Mouse (Mus musculus): Measurements from ENCODE around the gene Fbxo39.
"Not testable (repeated sequence)": the region's sequence is repeated elsewhere in the genome, so short reads cannot be mapped to it uniquely, and the experiment has no call there.

Fbxo39 gene

DNA sequence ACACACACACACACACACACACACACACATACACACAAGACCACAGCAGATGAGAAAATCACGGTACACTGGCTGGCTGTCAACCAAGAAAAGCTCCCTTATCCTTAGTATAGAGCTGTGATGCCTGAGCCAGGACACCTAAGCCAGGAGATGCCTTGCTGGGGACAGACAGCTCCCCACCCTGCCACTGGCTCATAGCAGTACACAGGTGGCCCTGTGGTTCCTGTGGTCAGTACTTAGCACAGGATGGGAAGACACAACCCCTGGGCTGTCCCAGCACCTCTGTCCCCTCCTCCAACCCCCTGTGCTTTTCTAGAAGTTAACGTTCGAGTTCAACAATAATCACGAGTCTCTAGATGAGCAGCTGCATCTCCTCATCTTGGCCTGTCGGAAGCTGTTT is 3.8 kb downstream of the Fbxo39 start:
- no peak for DNase-seq

DNA sequence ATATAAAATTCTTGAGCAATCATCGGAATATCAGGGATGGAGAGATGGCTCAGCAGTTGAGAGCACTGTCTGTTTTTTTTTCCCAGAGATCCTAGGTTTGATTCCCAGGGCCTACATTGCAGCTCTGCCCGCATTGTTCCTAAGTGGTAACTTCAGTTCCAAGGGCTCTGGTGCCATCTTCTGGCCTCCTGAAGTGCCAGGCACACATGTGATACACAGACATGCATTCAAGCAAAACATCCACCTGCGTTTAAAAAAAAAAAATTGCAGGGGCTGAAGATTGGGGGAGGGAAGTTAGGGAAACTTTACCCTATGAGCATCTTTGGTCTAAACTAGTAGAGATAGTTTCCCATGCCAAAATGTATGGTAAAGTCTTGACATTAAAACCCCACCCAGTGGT is 10.2 kb downstream of the Fbxo39 start:
- DNase-seq = no peak

DNA sequence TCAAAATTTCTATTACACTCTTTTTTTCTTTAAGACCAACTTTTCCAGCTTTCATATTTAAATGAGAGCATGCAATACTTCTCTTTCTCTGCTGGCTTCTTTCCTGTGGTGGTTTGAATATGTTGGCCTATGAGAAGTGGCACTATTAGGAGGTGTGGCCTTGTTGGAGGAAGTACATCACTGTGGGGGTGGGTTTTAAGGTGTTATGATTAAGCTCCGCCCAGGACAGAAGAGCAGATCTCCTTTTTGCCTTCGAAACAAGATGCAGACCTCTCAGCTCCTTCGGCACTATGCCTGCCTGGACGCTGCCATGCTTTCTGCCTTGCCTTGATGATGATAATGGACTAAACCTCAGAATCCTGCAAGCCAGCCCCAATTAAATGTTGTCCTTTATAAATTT is 11.5 kb downstream of the Fbxo39 start:
- no peak for DNase-seq

DNA sequence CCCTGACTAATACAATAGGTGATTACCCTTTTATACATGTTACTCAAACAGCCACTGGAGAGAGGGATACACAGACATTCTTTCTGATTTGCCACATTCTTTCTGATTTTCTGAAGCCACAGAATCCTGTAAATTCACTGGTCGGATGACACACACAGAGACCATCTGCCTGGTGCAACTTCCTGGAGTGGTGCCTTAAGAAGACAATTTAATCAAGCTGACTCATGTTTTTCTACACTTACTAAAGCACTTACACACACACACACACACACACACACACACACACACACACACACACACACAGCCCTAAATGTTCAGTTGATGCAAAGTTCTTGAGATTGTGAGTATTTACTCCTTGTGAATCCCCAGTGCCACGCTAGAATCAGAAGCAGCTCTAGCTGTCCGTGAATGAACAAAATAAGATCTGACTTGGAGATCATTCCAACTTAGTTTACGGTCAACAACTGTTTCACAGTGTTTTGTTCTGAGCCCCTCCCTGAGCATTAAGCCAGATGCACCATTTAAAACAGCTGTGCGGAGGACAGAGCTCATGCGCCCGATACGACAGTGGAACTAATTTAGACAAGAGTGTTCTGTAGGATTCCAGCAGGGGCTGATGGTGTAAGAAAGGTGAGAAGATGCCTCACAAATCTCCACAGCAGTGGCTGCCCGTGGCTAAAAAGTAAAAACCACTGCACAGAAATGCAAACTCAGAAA is 18.9 kb downstream of the Fbxo39 start:
- no peak for DNase-seq

DNA sequence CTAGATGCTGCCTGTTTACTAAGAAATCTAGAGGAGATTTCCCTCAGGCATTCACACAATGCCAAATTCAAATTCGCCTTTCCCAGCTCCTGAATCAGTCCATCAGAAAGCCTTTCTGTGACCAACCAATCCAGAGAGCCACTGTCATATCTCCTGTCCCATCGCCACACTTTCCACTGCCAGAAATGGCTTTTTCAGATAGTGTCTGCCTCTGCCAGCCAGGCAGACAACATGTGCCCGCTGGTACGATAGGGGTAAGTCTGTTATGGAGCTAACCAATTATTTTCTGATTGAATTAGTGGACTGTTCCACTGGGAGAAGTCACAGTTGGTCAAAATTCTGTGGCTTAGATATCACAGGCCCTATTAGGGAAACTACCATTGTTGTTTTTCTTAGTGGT is 20.4 kb downstream of the Fbxo39 start:
- no peak for DNase-seq

DNA sequence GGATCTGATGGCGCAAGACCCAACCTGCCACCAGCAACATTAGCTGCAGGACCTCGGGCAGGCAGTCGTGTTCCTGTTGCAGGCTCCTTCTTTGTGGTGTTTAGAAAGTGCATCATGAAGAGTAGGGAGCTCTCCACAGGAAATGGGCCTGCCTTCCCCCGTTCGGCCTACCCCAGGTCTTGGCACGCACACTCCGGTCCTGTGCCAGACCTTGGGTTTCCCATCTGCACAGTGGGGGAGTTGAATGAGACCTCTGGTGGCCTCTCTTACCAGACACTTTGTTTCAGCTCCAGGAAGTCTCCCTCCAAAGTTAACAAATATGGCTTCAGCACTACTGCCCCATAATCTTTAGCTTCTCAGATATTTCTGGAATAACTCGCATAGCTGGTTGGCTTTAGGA is 22.5 kb downstream of the Fbxo39 start:
- DNase-seq = no peak

DNA sequence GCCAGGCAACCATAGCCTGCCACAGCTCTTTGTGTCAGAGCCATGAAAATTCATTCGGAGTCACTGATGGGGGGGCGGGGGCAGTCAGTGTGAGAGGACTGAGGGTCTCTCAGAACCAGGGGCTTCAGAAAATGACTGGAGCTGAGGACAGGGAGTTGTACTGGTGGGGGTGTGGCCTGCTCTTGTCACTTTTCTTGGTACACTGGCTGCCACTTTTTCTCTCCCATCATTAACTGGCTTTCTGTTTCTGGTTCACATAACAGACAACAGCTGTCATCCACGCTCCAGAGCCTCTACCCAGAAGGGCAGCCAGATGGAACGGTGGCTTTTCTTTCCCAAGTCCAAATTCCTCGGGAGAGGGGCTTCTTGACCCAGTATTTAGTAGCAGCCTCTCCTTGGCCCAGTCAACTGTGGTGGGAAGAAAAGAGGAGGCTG is 24.2 kb downstream of the Fbxo39 start:
- DNase-seq = no peak

DNA sequence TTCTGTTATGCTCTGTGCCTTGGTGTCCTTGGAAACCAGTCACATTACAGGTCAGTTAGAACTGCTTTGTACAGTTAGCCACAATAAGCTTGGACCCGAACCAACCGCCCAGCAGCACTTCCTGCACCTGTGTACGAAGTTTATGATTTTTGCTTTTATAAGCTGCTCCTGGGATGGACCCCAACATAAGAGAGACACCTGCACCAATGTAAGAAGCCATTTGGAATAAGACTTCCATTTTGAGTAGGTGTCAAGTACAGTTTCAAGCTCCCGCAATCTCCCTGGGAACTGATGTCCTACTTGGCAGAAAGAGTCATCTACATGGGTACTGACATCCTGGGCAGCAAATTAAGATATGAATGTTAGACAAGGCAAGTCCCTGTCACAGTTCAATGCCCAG is 25.5 kb downstream of the Fbxo39 start:
- no peak for DNase-seq

DNA sequence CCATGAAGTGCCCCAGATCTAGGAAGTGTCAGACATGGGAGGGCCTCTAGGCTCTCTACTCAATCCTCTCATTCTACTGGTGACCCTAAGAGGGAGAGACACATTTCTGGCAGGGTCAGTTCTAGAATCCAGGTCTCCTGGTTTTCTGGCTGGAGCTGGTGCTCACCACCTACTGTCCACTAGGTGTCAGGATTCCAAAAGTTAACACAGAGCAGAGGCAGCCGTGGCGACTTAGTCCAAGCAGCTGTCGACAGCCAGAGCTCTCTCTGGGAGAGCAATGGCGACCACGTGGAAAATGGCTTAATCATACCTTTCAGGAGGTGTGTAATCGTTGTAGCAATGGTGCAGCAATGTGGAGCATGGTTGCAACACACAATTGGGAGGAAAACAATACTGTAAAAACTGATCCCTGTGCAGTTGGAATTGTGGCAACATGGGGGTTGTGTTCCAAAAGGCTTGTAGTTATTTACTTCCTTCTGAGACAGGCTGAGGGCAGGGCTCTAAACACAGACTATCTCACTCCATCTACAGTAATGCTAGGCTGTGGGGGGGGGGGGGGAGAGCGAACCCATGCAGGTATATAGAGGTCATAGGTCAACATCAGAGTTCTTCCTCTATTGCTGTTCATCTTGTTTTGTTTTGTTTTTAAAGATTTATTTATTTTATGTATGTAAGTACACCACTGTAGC is 28.4 kb downstream of the Fbxo39 start:
- DNase-seq = no peak

DNA sequence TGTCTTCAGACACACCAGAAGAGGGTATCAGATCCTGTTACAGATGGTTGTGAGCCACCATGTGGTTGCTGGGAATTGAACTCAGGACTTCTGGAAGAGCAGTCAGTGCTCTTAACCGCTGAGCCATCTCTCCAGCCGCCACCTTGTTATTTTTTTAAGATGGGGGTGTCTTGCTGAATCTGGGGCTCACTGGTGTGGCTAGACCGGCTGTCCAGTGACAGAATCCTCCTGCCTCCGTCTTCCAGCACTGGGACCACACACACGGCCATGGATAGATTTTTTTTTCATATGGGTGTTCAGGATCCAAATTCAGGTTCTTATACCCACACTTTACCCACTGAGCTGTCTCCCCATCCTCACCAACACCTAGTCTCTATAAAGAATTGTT is 29.0 kb downstream of the Fbxo39 start:
- DNase-seq = not testable (repeated sequence)

DNA sequence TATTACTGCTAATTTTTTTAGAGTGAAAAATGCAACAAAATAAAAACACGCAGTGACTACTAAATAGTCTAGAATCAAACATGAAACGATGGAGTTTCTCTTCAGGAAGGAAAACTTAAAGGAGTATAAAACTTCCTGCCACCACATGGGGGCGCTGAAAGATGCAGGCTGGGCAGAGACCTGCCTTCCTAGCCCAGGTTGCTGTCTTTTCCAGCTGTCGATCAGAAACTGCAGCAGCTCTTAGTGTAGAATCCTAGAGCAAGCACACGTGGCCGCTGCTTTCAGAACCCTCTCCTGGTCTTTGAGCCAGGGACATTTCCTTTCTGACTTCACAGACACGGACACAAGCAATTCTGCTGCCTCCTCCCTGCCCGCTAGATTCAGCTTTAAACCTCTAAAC is 29.7 kb downstream of the Fbxo39 start:
- no peak for DNase-seq

DNA sequence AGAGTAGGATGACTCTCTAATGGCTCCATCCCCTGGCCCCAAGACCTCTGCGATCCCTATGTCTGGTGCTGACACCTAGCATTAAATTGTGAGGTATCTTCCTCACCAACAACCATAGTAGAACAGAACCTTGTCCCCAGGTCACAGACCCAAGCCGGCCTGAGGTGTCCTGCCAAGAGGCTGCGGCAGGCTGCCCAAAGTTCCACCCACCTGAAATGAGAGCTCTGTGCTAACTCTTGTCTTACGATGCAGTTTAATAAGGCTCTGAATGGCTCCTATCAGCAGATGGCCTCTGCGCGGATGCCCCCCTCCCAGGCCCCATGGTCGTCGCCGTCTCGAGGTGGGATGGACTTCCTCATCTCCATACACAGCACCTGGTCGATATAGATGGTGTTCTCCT is 30.2 kb downstream of the Fbxo39 start:
- no peak for DNase-seq

DNA sequence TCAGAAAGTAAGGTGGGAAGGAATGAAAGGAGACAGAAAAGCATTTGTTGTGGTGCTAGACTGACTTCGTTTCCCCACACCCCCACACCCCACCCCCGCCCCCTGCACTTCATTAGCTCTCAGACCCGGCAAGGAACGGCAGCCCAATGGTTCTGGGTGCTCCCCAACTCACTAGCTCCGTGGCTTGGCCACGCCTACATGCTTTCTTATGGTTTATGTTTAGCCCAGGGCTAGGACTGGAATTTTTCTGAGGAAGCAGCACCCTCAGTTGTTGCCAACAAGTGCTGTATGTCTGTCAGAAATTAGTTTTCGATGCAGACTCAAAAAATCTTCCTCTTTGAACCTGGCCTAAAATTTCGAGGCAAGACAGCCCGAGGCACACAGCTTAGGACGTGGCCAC is 34.3 kb downstream of the Fbxo39 start:
- DNase-seq = no peak

DNA sequence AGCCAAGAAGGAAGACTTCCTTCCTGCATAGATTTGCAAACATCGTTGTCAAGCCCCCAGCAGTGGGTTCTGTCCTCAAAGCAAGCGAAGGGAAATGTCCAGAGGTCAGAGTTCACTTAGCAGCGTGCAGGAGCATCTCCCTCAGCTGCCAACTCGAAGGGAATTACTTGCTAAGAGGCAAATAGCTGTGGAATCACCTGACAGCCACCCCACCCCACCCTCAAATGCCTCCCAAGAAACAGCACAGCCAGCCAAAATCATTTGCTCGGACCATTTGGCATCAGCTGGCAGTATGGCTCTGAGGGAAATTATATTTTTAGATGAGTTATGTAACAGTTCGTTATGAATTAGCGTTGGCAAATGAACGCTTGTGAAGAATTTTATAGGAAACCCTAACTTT is 34.8 kb downstream of the Fbxo39 start:
- no peak for DNase-seq

DNA sequence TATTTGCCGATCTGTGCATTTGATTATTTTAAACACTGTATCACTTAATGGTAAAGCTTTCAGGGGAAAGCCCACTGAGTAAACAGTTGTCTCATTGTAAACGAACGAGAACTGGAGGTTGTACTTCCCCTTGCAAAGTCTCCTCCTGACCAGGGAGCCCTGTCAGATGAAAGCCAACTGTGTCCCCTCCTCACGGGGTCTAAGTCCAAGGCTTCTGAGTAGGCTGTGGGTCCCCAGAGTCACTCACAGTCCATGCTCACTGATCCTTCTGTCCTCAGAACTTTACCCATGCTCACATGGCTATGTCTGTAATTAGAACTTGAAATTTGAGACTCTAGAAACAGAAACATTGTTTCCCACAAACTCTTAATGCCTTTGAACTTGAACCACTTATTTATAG is 35.4 kb downstream of the Fbxo39 start:
- no peak for DNase-seq

DNA sequence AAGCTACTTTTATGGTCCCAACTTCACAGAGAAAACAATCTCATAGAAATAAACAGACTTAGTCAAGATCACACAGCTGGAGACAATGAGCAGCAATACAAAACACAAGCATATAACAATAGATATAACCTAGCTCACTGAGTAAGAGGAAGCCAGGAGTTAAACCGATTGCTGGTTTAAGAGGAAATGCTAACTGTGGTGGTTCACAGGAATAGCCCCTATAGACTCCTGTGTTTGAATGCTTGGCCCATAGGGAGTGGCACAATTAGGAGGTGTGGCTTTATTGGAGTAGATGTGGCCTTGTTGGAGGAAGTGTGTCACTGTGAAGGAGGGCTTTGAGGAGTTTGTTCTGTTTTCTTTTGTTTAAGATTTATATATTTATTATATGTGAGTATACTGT is 38.0 kb downstream of the Fbxo39 start:
- DNase-seq = no peak

DNA sequence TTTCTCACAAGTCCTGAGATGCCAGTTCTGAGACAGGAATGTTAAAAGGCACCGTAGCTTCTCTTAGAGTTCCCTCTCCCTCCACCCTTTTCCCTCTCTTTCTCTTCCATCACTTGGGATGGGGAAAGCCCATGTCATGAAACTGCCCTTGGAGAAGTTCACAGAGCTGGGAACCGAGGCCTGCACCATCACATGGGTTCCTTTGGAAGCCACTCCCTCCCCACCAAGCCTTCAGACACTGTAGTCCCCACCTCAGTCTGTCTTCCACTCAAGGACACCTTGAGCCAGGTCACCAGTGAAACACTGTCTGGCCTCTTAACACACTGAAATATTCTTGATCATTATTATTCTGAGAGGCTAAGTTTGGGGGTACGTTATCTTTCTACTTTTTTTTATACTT is 38.9 kb downstream of the Fbxo39 start:
- DNase-seq = no peak

DNA sequence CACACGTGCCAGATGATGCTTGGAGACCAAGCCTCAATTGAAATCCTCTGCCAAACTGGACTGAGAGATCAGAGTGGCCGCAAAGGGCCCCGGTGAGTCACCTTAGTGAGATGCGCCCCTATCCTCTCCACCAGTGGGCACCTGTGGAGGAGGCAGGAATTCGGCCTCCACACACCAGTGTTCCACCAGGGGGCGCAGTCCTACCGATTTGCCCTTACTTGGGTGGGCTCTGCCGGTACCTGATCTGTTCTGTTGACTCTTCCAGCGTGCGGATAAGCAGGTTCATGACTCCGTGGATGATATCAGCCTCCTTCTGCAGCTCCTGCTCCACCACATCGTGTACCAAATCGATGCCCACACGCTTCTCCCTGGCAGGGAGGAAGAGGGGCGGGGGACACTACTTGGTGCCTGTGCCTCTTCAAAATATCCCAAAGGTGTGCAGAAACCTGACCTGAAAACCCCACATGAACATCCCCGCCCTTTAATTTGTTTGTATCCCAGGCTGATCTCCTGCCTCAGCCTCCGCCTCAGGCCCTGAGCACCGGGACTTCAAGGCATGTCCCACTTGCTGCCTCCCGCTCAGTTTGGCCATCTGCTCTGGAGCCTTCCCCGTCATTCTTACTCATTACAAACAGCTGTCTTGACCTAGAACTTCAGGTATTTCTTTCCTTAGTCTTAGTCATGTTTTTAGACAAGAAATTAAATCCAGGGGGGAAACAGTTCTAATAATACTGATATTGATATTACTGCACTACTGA is 40.9 kb downstream of the Fbxo39 start:
- DNase-seq = peak; percentile 14 to 32

DNA sequence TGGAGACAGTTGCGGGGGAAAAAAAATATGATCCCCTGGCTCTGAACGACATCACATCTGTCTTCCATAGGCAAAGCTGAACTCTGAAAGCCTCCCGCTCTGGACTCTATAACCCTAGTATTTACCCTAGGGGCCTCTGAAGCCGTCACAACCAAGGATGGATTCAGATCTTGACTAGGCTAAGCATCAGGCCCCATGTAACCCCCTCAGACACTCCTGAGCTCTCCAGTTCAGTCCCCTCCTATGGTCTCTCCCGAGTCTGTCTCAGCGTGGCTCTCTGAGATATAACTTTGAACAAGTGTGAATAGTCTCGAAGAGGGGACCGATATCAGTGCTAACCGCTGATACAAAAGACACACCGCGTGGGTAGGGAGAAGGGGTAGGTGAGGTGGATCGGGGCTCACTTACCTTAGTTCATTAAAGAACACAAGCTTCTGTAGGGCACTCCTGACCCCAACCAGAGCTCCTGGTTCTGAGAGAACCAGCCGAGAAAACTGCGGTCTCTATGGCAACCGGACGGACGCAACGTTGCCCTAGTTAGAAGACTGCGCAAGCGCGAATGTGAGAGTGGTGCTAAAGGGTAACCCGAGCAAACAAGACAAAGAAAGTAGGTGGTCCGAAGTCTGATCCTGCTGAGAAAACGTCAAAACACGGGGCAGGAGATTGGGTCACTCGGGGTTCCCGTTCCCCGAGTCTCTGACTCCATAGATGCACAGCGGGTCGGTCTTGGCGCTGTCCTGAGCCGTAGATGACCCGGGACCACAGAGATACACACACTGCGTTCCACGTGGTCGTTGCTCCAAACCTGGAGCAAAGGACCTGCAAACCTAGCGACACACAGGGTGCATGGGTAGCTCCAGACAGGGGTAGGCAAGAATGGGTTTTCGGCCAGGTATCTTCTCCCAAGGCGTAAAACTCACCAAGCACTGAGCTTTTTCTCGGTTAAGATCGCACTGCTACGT is 47.4 kb downstream of the Fbxo39 start:
- DNase-seq = no peak

DNA sequence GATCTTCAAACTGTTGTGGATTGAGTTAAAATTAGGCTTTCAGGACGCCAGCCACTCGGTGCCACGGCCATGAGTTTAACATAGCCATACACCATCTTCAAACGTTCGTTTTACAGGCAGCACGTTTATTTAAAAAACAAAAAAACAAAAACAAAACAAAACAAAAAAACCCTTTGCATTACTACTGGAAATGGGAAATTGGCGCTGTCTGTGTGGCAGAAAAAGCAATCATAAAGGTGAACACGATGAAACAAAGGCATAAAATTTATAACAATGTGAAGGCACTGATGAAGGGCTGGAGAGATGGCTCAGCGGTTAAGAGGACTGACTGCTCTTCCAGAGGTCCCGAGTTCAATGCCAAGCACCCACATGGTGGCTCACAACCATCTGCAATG is 48.1 kb downstream of the Fbxo39 start, which contains the start of gene Tekt1:
Gene Tekt1 (minus strand): TSS at position 96 of the 395 bp plus-strand sequence.
- no peak for DNase-seq

DNA sequence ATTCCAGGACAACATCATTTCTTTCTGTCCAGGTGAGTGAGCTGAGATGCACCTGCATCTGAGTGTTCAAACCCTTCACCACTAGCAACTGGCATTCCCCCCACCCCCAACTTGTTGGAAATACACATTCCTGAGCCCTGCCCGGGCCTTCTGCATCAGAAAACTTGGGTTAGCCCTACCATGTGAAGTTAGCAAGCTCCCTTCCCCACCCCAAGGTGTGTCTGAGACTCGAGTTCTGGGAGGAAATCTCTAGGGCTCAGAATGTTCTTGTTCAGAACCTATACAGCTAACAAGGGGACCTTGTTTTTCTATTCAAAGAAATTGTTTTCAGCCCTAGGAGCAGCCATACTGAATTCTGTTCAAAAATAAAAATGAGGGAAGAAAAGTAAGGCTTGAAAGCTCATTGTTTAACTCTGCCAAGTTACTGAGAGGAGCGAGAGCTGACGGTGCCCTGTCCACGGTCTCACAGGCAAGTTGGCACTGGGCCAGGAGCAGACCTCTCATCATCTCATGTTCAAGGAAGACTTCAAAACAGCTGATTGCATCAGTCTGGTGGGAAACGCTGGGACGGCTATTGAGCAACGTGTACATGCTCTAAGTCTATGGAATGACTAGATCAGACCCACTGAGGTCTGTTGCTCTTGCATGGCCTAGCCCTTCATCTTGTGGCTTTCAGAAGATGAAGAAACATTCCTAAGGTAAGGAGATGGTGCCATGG is 49.4 kb downstream of the Fbxo39 start:
- no peak for DNase-seq

DNA sequence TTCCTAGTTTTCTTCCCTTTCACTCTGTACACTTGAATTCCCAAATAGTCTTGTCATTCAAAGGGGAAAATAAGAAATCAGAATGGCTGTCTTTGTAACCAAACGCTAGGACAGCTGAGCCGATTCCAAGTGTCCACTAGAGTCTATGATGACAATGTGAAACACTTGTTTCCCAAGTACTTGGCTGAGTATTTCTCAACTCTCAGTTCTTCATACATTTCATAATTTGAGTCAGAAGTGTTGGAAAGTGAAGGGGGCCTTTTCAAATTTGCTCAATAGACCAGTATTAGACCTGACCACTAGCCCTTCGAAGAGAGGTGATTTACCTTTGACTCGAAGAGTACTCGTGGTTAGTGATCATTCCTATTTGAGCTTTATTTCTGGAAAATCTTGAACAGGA is 50.3 kb downstream of the Fbxo39 start:
- no peak for DNase-seq
